Mouse (Mus musculus) T-helper 1 cell (primary cell): ENCODE results near the gene Ptprq.

Source experiments
- in situ Hi-C: fragments of 300-600 bp; cut with MboI, MseI; formaldehyde crosslinking; loops from one replicate; pipeline ENCODE4 v1.15.1; 2025; ENCODE audit warnings: high pct_unique_total_duplicates

The Ptprq gene

DNA sequence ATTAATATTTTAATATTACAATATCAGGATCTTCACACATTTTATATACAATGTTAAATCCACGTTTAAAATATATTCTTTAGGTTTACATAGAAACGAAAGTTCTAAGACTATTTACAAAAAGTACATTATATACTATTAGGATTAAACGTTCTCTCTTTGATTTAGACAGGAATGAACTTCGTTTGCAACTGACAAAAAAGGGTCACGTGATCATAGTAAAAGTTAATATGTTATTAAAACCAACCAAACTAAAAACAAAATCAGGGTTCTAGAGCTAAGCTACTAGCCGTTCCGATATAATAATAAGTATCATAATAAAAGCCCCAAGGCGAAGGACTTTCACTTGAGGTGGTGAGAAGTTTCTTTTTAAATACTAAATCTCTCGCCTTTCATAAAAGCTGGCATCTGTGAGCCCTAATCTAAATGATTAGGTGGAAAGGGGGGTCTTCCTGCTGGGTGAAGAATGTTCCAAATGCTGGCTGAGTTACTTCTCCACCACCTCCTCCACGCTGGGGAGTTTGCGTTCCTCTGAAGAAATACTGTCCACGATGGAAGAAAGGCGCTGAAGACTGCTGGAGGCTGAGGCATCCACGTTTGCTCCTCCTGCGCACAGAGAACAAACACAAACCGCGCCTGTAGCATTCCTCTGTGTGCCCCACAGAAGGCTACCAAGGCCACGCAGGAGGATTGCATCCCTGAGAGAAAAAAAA, 226.8 kb downstream of the Ptprq start:
- in situ Hi-C loops = no loop called here

DNA sequence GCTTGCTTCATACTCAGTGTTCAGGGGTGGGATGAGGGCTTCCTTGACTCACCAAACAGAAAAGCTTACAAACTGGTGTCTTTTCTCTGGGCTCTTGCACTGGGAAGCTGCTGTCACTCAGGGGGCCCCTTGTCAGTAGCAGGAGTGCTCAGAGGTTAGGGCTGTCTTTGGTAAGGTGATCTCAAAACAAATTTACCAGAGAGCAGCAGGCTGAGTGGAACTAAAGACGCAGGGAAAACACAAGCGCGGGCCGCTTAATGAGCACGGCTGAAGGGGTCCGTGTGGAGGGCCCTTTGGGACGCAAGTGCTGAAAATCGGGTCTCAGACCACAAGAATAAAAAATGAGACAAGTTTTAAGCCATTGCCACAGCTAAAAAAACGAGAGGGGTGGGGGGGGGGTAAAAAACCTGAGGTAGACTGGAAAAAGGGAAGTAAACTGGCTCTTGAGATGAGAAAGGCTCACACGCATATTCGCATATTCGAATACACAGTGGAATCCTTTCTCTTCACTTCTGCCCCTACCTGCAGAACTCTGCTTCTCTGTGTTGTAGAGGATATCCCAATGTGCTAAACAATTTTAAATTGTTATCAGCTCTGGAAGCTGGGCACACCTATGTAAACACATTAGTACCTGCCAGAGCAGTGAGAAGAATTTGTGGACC, 231.1 kb downstream of the Ptprq start:
- in situ Hi-C loops = loop anchor here (10.0 kb wide), 1 partner anchor 1614 kb away; no protein-coding TSS in a partner anchor

DNA sequence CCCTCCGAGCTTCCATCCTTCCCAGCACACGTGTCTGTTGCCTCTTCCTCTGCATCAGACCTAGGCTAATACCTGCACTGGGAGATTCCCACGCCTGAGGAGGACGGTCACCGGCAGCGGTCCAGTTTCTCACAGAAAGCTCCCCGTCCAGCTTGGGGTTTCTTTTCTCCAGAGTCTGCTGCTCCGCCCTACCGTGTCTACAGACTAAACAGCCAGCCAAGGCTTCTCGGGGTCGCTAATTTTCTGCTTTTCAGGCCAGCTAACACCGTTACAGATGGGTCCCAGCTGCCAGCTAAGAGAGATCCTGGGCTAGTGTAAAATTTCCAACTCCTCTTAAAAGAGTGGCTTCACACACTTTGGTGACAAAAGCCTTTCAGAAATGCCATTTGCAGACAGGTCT, 233.1 kb downstream of the Ptprq start:
- in situ Hi-C loops = loop anchor here (10.0 kb wide), 1 partner anchor 1612 kb away; no protein-coding TSS in a partner anchor

DNA sequence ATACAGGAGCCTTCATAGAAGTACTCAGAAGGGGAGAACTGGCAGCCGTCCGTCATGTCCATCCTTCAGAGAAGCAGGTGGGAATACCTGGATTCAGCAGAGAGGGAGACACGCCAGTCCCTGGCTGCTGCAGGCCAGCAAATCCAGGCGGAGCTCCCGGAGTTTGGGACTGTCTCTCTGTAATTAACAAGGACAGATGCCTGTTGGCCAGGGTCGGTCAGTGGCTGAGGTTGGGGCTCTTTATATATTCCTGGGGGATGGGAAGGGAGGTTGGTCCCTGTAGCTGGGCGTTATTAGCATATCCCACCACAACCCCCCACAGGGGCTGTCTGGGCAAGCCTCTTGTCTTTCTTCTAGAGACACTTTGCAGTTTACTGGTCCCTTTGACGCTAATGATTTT, 234.0 kb downstream of the Ptprq start, which contains the start of gene Myf5:
Gene Myf5 (minus strand): TSS at position 265 of the 400 bp plus-strand sequence.
- in situ Hi-C loops = loop anchor here (10.0 kb wide), 1 partner anchor 1611 kb away; no protein-coding TSS in a partner anchor

DNA sequence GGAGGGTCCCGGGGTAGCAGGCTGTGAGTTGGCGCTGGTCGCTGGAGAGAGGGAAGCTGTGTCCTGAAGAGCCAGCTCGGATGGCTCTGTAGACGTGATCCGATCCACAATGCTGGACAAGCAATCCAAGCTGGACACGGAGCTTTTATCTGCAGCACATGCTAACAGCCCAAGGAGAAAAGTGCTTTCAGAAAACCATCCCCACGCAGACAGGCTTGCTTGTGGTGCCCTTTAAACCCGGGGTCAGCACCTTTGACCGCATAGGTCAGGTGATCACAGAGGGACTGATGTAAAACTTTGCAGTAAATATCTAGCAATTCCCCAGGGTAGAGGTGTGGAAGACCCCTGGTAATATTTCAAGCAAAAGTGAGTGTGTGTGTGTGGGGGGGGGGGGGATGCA, 235.8 kb downstream of the Ptprq start:
- in situ Hi-C loops = loop anchor here (10.0 kb wide), 1 partner anchor 1609 kb away; no protein-coding TSS in a partner anchor

DNA sequence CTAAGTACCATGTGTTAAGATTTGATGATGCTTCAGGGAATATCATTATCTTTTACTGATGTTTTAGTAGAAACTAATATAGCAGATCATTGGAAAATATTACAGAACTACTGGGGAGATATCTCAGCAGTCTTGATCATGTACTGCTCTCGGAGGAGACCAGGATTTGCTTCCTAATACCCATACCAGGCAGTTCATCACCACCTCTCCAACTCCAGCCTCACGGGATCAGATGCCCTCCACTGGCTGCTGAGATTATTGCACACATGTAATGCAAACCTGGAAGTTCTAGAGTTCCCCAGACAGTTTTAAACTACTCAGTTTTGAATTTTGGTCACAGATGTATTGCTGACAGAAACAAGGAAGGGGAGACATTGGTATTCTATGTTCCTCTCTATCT, 246.4 kb downstream of the Ptprq start:
- in situ Hi-C loops = no loop called here

DNA sequence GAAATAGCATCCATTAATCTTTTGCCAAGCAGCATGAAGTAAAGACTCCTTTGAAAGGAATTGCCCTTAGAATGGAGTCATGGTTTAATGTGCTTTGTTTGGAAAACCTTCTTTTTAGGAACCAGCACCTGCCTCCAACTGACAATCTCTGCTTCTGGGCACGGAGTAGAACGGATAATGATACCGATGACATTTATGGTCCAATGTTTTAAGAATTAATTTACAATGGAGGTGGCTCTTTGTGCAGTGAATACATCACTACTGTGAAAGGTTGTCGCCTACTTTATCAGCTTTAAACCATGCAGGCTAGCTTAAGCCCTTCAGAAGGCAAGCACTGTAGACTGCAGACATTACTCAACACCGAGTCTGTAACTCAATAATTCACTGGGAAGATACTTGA, 248.1 kb downstream of the Ptprq start:
- in situ Hi-C loops = no loop called here

DNA sequence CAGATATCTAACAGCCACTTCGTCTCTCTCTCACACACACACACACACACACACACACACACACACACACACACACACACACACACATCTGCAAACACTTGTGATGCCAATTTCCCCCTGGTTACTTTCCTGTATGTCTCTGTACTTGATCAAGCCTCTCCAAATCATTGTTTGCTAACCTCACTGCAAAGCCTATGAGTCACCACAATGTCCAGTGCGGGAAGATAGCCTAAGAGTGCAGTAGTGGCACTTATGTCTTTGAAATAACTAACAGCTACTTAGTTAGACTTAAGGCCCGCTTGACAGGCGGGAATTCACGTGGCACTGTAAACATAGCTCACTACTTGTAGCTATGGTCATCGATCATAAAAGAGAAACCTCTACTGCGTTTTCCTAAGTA, 252.0 kb downstream of the Ptprq start:
- in situ Hi-C loops = no loop called here
